Mouse (Mus musculus) megakaryocyte, embryonic 14.5 days (primary cell): ENCODE results near the gene Zfp109.

Experiments
- FLI1 ChIP-seq: IDR thresholded peaks from 2 replicates; pipeline ENCODE4 v1.6.1; 2012; ENCODE audit warnings: low read length, inconsistent platforms, mixed read lengths
- GATA1 ChIP-seq: IDR thresholded peaks from 3 replicates; pipeline ENCODE4 v1.6.1; 2012; ENCODE audit warnings: mixed read lengths, low read length, inconsistent platforms, borderline replicate concordance

DNA sequence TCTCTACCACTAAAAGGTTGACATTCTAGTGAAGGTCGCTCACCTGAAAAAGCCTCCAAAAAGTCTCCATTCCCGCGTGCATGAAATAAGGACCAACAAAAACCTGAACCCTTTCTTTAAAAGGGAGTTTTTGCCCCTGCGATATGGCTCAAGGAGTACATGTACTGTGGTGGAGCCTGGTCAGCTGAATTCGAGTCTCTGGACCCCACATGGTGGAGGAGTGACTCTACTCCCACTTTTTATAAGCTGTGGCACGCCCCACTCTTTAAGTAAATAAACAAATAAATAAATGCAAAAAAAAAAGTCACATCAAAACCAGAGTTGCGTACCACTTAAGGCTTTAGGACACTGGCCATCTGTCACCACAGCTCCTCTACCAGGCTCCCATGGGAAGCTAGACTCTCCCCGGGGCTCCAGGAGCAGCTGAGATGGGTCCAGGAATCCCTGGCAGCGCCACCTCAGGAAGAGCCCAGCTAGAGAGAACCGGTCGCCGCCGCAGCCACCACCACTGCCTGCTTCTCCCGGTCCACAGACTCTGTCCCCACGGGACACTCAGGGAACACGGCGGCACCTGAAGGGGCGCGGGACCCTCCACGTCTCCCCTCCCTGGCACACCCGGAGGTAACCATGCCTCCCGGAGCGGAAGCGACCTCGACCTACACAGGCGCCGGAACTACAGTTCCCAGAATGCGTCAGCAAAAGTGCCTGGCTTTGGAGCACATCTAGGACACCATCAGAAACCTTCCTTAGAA, at the start of gene Zfp109:
- TF ChIP-seq GATA1 (no peak), FLI1 (no peak)
